Mouse (Mus musculus): ENCODE measurements at regions not wholly inside any gene's neighbourhood (a gene's known extent, or its start where the extent isn't known, plus 50 kb on each side); places are given as distances from the start of the nearest gene placed in this dataset.

GRCm38 (mm10) chr15:51071132-51071656 is 2813.5 kb upstream of the Gm7489 start:
- no peaks in the 10 kb centered on the region for H3K27me3 ChIP-seq (ENCODE audit: control insufficient read depth in 1 of 2, insufficient read depth in 2 of 2, low read length in 2 of 2)

GRCm38 (mm10) chr15:51073678-51074077 is 2811.0 kb upstream of the Gm7489 start:
- Histone ChIP-seq H3K4me1 (ENCODE audit: control insufficient read depth in 1 of 2, insufficient read depth in 2 of 2, low read length in 2 of 2) (no peaks in the 10 kb centered on the region), H3K36me3 (ENCODE audit: control insufficient read depth in 1 of 2, insufficient read depth in 2 of 2, low read length in 2 of 2) (no peaks in the 10 kb centered on the region), H3K9me3 (replicated peaks; ENCODE audit: insufficient read depth, low read length) (no peaks in the 10 kb centered on the region), H3K27me3 (ENCODE audit: control insufficient read depth in 1 of 2, insufficient read depth in 2 of 2, low read length in 2 of 2) (no peaks in the 10 kb centered on the region), H3K9ac (ENCODE audit: control insufficient read depth, low read depth, low read length, poor library complexity, severe bottlenecking) (no peak overlapping the region), H3K27ac (ENCODE audit: control insufficient read depth, low read depth, low read length) (no peak overlapping the region), H3K79me2 (ENCODE audit: control insufficient read depth, insufficient read depth, low read length, poor library complexity) (no peaks in the 10 kb centered on the region), H3K4me3 (ENCODE audit: control insufficient read depth in 1 of 2, insufficient read depth in 1 of 2, low read depth in 2 of 2, low read length in 2 of 2) (no peak overlapping the region)
- no peak for DNase-seq (ENCODE audit: low read depth, low spot score)
- TF ChIP-seq CHD1 (IDR thresholded peaks at IDR 0.05; ENCODE audit: low read depth, low read length) (no peak), ZC3H11A (IDR thresholded peaks at IDR 0.05; ENCODE audit: low read depth, low read length) (no peak), NRF1 (IDR thresholded peaks at IDR 0.05; ENCODE audit: insufficient read depth, low read depth, low read length, poor library complexity, severe bottlenecking) (no peak), SIN3A (IDR thresholded peaks at IDR 0.05; ENCODE audit: low read length) (no peak)

More at GRCm38 (mm10) chr15:51071132-51071656, 2813.5 kb upstream of the Gm7489 start:
- Histone ChIP-seq H3K27ac (ENCODE audit: control insufficient read depth, low read depth, low read length) (no peak overlapping the region), H3K4me3 (ENCODE audit: control insufficient read depth in 1 of 2, insufficient read depth in 1 of 2, low read depth in 2 of 2, low read length in 2 of 2) (no peak overlapping the region), H3K4me1 (ENCODE audit: control insufficient read depth in 1 of 2, insufficient read depth in 2 of 2, low read length in 2 of 2) (no peaks in the 10 kb centered on the region), H3K79me2 (ENCODE audit: control insufficient read depth, insufficient read depth, low read length, poor library complexity) (no peaks in the 10 kb centered on the region), H3K9me3 (replicated peaks; ENCODE audit: insufficient read depth, low read length) (no peaks in the 10 kb centered on the region), H3K36me3 (ENCODE audit: control insufficient read depth in 1 of 2, insufficient read depth in 2 of 2, low read length in 2 of 2) (no peaks in the 10 kb centered on the region), H3K9ac (ENCODE audit: control insufficient read depth, low read depth, low read length, poor library complexity, severe bottlenecking) (no peak overlapping the region)
- DNase-seq (ENCODE audit: low read depth, low spot score): no peak
- TF ChIP-seq TAL1 (IDR thresholded peaks at IDR 0.05; ENCODE audit: low read length) (no peak), JUND (IDR thresholded peaks at IDR 0.05; ENCODE audit: low read depth, low read length) (no peak), RCOR1 (IDR thresholded peaks at IDR 0.05; ENCODE audit: low read depth, low read length) (no peak), MEF2A (IDR thresholded peaks at IDR 0.05; ENCODE audit: extremely low read depth, insufficient replicate concordance, low read depth, low read length, poor library complexity, severe bottlenecking) (no peak), GABPA (IDR thresholded peaks at IDR 0.05; ENCODE audit: low read depth, low read length) (no peak), USF1 (IDR thresholded peaks at IDR 0.05; ENCODE audit: low read depth, low read length) (no peak), KAT2A (conservative IDR thresholded peaks at IDR 0.05; ENCODE audit: low read depth, low read length) (no peak), SIN3A (IDR thresholded peaks at IDR 0.05; ENCODE audit: low read length) (no peak), E2F4 (IDR thresholded peaks at IDR 0.05; ENCODE audit: borderline replicate concordance, low read depth, low read length) (no peak), CHD2 (IDR thresholded peaks at IDR 0.05; ENCODE audit: low read length) (no peak), POLR2AphosphoS2 (IDR thresholded peaks at IDR 0.05; ENCODE audit: low read length) (no peak), BHLHE40 (IDR thresholded peaks at IDR 0.05; ENCODE audit: borderline replicate concordance, low read depth, low read length) (no peak), ELF1 (IDR thresholded peaks at IDR 0.05; ENCODE audit: low read depth, low read length) (no peak), ZNF384 (IDR thresholded peaks at IDR 0.05; ENCODE audit: low read depth, low read length) (no peak), GATA1 (IDR thresholded peaks at IDR 0.05; ENCODE audit: low read depth, low read length) (no peak), MYC (IDR thresholded peaks at IDR 0.05; ENCODE audit: low read depth, low read length) (no peak), MXI1 (IDR thresholded peaks at IDR 0.05; ENCODE audit: low read depth, low read length) (no peak), ZC3H11A (IDR thresholded peaks at IDR 0.05; ENCODE audit: low read depth, low read length) (no peak), TBP (IDR thresholded peaks at IDR 0.05; ENCODE audit: low read depth, low read length) (no peak)
